Mouse (Mus musculus) forebrain, embryonic 11.5 days (tissue): Measurements from ENCODE around the gene Dnah1. TPM values are rescaled to one million over a fixed set of nuclear protein-coding genes. Genes with fewer than 3 reads are reported as not detected.
A peak's percentile ranks its signal among the peaks of the same experiment; 100 is the strongest.

Source experiments
- ATAC-seq: fragments of 200-750 bp; cut with Nextera tagmentation; replicated peaks from 2 replicates; pipeline ENCODE4 v1.8.0; 2017; ENCODE audit warnings: moderate TSS enrichment; ENCODE audit not compliant: low FRiP score
- DNase-seq: peaks from one replicate; pipeline ENCODE4 v3.0.0-alpha.2; 2017; ENCODE audit warnings: low spot score
- H3K27ac ChIP-seq: fragments of 300-500 bp; sonication (generic); 2 replicates; pipeline ENCODE4 v1.5.1; 2014; ENCODE audit warnings: low read depth, low read length
- H3K27me3 ChIP-seq: fragments of 300-500 bp; sonication (generic); 2 replicates; pipeline ENCODE4 v1.6.1; 2014; ENCODE audit warnings: mild to moderate bottlenecking, low read length, mixed read lengths; ENCODE audit not compliant: control insufficient read depth, insufficient read depth
- H3K36me3 ChIP-seq: fragments of 300-500 bp; sonication (generic); 2 replicates; pipeline ENCODE4 v1.6.1; 2014; ENCODE audit warnings: mild to moderate bottlenecking, low read length, moderate library complexity, mixed read lengths; ENCODE audit not compliant: control insufficient read depth, insufficient read depth
- H3K4me1 ChIP-seq: fragments of 300-500 bp; sonication (generic); replicated peaks from 2 replicates; pipeline ENCODE4 v1.6.1; 2014; ENCODE audit warnings: low read length, mixed read lengths; ENCODE audit not compliant: control insufficient read depth, insufficient read depth
- H3K4me2 ChIP-seq: fragments of 300-500 bp; sonication (generic); 2 replicates; pipeline ENCODE4 v1.6.1; 2014; ENCODE audit warnings: low read depth, mild to moderate bottlenecking, low read length, moderate library complexity, mixed read lengths; ENCODE audit not compliant: severe bottlenecking
- H3K4me3 ChIP-seq: fragments of 300-500 bp; sonication (generic); 2 replicates; pipeline ENCODE4 v1.5.1; 2014; ENCODE audit warnings: low read depth, low read length
- H3K9ac ChIP-seq: fragments of 300-500 bp; sonication (generic); 2 replicates; pipeline ENCODE4 v1.6.1; 2014; ENCODE audit warnings: low read length
- H3K9me3 ChIP-seq: fragments of 300-500 bp; sonication (generic); 2 replicates; pipeline ENCODE4 v1.6.1; 2016; ENCODE audit warnings: low read length, mixed read lengths; ENCODE audit not compliant: control insufficient read depth
- WGBS: fragments of 180-500 bp; shearing (Covaris S2); extraction: QIAGEN DNeasy Blood & Tissue Kit; methylation state at CpG from one replicate; pipeline ENCODE4 v1.1.7; 2014; 5-methylcytosine and 5-hydroxymethylcytosine counted together
- polyA plus RNA-seq: library from polyadenylated mRNA; unstranded; fragments of >200 nt; fragmentation: Nextera tagmentation; extraction: Ambion mirVana; gene quantifications from 2 replicates; pipeline ENCODE4 v1.2.1, GENCODE M21; 2014

Gene Dnah1
- polyA plus RNA-seq, 1 experiment from 2014 or later = 7.6 TPM

GRCm38 (mm10) chr14:31240528-31240927 lies 83.2 kb downstream of the Dnah1 start:
- no peak overlapping the region for H3K4me2 ChIP-seq
- no peaks in the 10 kb centered on the region for H3K4me1 ChIP-seq
- no peak overlapping the region for H3K9ac ChIP-seq
- no peak overlapping the region for H3K27ac ChIP-seq
- ATAC-seq (no peak), DNase-seq (no peak)
- H3K27me3 ChIP-seq = no peaks in the 10 kb centered on the region
- WGBS = 75% methylated on average over 3 of the region's 3 CpGs
- H3K9me3 ChIP-seq = no peaks in the 10 kb centered on the region
- no peaks in the 10 kb centered on the region for H3K36me3 ChIP-seq
- no peak overlapping the region for H3K4me3 ChIP-seq

DNA sequence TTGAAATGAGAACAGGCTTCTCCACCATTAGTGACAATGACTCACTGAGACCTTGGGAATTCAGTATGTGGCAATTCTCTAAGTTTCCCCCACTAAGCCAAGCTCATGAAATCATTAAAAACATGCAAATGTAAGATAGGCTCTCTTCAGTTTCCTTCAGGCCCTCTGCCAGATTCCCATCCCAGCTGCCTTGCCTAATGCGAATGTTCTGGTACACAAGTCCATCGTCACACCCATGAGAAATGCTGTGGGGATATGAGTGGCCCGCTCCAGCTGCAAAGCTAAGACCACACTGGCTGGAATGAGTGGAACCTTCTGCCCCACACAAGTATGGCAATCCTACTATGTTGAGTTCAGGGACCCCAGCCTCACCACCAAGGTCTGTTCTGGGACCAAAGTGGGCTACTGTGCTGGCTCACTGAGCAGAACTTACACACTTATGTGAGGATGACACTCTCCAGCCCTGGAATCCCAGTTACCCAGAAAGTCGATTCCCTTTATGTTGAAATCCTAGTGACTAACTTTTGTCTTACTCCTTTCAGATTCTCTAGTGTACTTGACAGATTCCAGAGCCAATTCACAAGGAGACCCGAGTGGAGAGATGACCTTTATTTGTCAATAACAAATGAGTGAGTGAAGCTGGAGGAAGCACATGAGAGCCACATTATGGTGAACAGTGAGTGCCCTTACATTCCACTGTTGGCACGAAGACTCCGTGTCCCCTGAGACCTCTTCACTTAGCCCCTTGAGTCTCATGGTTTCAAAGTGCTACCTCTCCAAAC lies 86.4 kb downstream of the Dnah1 start:
- no peaks in the 10 kb centered on the region for H3K4me1 ChIP-seq
- no peak overlapping the region for H3K4me3 ChIP-seq
- no peaks in the 10 kb centered on the region for H3K36me3 ChIP-seq
- no peak overlapping the region for H3K27ac ChIP-seq
- WGBS = 85% methylated on average over 7 of the region's 7 CpGs
- no peak overlapping the region for H3K9ac ChIP-seq
- no peaks in the 10 kb centered on the region for H3K27me3 ChIP-seq
- DNase-seq = no peak
- H3K4me2 ChIP-seq = no peak overlapping the region
- no peak for ATAC-seq
- H3K9me3 ChIP-seq = no peaks in the 10 kb centered on the region

- 0 out of 2 replicates have a peak, but pooled peaks have one; percentile 21 for ATAC-seq
- WGBS = 25% methylated on average over 11 of the region's 11 CpGs
Measured at GRCm38 (mm10) chr14:31233996-31234591, 89.6 kb downstream of the Dnah1 start.

DNA sequence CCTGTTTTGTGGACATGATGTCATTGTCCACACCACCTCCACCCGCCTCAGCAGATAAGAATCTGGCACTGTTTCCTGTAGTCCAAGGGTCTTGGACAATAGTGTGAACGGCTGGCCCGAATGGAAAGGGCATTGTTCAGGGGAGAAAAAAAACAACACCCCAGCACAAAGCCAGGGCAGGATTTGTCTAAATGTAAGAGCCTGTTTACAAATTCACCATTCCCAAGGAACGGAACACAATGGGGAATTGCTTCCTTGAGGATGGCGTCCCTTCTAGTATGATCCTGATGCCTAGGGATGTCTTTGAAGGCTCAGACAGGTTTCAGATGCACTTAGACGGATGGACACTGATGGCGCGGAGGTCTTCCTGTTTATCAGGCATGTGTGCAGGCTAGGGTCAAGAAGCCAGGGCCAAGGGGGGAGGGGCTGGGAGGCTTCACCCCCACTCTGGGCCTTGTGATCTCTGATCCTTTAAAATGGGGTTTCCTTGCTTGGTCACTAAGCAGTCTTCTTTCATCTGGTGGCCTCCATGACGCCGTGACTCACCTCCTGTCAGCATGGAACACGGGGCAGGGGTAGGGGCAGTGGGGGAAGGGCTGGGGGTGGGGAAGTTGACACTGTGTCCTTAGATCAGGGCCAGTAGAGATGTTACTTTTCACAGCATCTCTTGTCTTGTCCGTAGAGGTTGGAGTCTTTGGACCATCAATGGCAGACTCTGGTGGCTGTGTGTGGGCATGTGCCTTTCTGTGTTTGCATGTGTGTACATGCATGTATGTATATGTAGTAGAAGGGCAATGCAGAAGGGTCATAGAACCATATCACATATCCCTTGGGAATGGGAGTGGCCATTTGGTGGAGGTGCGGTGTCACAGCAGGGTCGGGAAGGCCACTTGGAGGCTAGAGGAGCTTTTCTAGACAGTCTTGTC lies 90.4 kb downstream of the Dnah1 start:
- Histone ChIP-seq H3K27ac (no peak overlapping the region), H3K9me3 (no peaks in the 10 kb centered on the region), H3K4me2 (no peak overlapping the region), H3K9ac (no peak overlapping the region), H3K4me3 (no peak overlapping the region), H3K36me3 (no peaks in the 10 kb centered on the region), H3K4me1 (no peaks in the 10 kb centered on the region), H3K27me3 (no peaks in the 10 kb centered on the region)
- no peak for ATAC-seq
- 93% methylated on average over 14 of the region's 14 CpGs for WGBS
- no peak for DNase-seq

More at GRCm38 (mm10) chr14:31233996-31234591, 89.6 kb downstream of the Dnah1 start:
- H3K9ac ChIP-seq = no peak overlapping the region; the same call in 1 of the 2 replicates
- no peak overlapping the region for H3K4me2 ChIP-seq
- H3K27me3 ChIP-seq = no peaks in the 10 kb centered on the region
- no peak overlapping the region for H3K27ac ChIP-seq
- no peak overlapping the region for H3K4me3 ChIP-seq
- DNase-seq = peak; percentile 82
- H3K36me3 ChIP-seq = no peaks in the 10 kb centered on the region
- H3K4me1 ChIP-seq = no peaks in the 10 kb centered on the region
- no peaks in the 10 kb centered on the region for H3K9me3 ChIP-seq

DNA sequence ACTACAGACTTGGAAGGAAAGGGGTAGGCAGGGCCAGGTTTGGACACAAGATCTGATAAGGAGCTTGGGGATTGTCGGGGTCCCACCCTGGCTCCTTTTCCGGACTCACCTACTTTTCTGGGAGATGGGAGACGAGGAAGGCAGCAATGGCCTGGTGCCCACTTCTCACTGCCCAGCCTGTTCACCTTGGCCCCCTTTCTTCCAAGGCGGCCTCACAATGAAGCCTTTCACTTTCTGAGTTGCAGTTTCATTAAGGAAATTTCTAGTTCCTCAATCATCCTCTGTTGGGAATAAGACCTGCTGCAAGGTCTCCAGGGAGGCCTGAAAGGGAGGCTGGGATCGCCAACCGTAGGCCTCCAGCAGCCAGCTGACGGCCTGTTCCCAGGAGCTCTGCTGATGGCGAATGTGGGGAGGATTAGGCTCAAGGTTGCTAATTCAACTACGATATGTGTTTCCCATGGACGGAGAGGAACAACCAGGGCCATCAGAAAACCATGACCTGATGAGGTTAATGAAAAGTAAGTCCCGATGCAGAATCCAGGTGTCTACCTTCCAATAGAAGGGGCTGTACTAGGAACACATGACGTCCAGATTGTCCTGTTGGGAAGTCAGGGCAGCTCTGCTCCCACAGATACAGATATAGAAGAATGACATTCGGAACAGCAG lies 91.2 kb downstream of the Dnah1 start:
- no peak for DNase-seq
- no peak overlapping the region for H3K4me3 ChIP-seq
- no peak overlapping the region for H3K27ac ChIP-seq
- no peak for ATAC-seq
- H3K4me1 ChIP-seq = no peaks in the 10 kb centered on the region
- H3K9me3 ChIP-seq = no peaks in the 10 kb centered on the region
- WGBS = 91% methylated on average over 13 of the region's 13 CpGs
- H3K36me3 ChIP-seq = no peaks in the 10 kb centered on the region
- H3K4me2 ChIP-seq = no peak overlapping the region
- H3K27me3 ChIP-seq = no peaks in the 10 kb centered on the region
- H3K9ac ChIP-seq = no peak overlapping the region

GRCm38 (mm10) chr14:31230442-31230841 lies 93.3 kb downstream of the Dnah1 start:
- no peak for DNase-seq
- no peak for ATAC-seq
- 71% methylated on average over 8 of the region's 8 CpGs for WGBS
- no peak overlapping the region for H3K9ac ChIP-seq
- H3K4me2 ChIP-seq = no peak overlapping the region
- H3K27ac ChIP-seq = no peak overlapping the region
- H3K9me3 ChIP-seq = no peaks in the 10 kb centered on the region
- no peak overlapping the region for H3K4me3 ChIP-seq
- H3K4me1 ChIP-seq = no peaks in the 10 kb centered on the region
- H3K36me3 ChIP-seq = no peaks in the 10 kb centered on the region
- H3K27me3 ChIP-seq = no peaks in the 10 kb centered on the region

- ATAC-seq = no peak
- H3K4me1 ChIP-seq = no peaks in the 10 kb centered on the region
- no peak overlapping the region for H3K4me2 ChIP-seq
- no peaks in the 10 kb centered on the region for H3K9me3 ChIP-seq
- no peak overlapping the region for H3K9ac ChIP-seq
- H3K4me3 ChIP-seq = no peak overlapping the region
- no peaks in the 10 kb centered on the region for H3K36me3 ChIP-seq
- no peak for DNase-seq
- WGBS = 82% methylated on average over 6 of the region's 6 CpGs
- H3K27ac ChIP-seq = no peak overlapping the region
- no peaks in the 10 kb centered on the region for H3K27me3 ChIP-seq
Measured at GRCm38 (mm10) chr14:31228234-31228633, 95.5 kb downstream of the Dnah1 start.

- no peaks in the 10 kb centered on the region for H3K36me3 ChIP-seq
- ATAC-seq = no peak
- H3K4me3 ChIP-seq = no peak overlapping the region
- no peak overlapping the region for H3K4me2 ChIP-seq
- 66% methylated on average over 4 of the region's 4 CpGs for WGBS
- no peak for DNase-seq
- H3K27me3 ChIP-seq = no peaks in the 10 kb centered on the region
- H3K27ac ChIP-seq = no peak overlapping the region
- no peaks in the 10 kb centered on the region for H3K9me3 ChIP-seq
- no peaks in the 10 kb centered on the region for H3K4me1 ChIP-seq
- H3K9ac ChIP-seq = no peak overlapping the region
Measured at GRCm38 (mm10) chr14:31226978-31227377, 96.7 kb downstream of the Dnah1 start.
